Mouse (Mus musculus): ENCODE data around the gene Pdxdc1. TPM values are rescaled to one million over a fixed set of nuclear protein-coding genes. Genes with fewer than 3 reads are reported as not detected.
"Not testable (repeated sequence)": the region's sequence is repeated elsewhere in the genome, so short reads cannot be mapped to it uniquely, and the experiment has no call there.

Pdxdc1 gene
- polyA plus RNA-seq, 1 experiment from 2014 or later: 79.4 TPM

GRCm38 (mm10) chr16:13818560-13819393, 84.2 kb downstream of the Pdxdc1 start, which contains the start of gene Ntan1:
Gene Ntan1, plus strand, starts transcription at chr16:13818845.
- Histone ChIP-seq H3K36me3 (ENCODE audit: control insufficient read depth, insufficient read depth, low read length) (peaks cover 2% of the 10 kb centered on the region; the same call in 1 of the 2 replicates), H3K9ac (ENCODE audit: low read length) (peak within 1 kb of the TSS; percentile 81), H3K4me3 (ENCODE audit: low read depth, low read length) (peak within 1 kb of the TSS; percentile 75), H3K4me2 (ENCODE audit: low read depth) (peak within 1 kb of the TSS; percentile 77), H3K4me1 (ENCODE audit: control insufficient read depth, insufficient read depth, low read length) (no peaks in the 10 kb centered on the region), H3K27me3 (ENCODE audit: control insufficient read depth, insufficient read depth, low read length) (no peaks in the 10 kb centered on the region), H3K27ac (ENCODE audit: low read depth, low read length) (peak within 1 kb of the TSS; percentile 90), H3K9me3 (ENCODE audit: control insufficient read depth, low read length) (no peaks in the 10 kb centered on the region)
- WGBS: under 1% methylated on average over 57 of the region's 58 CpGs
- DNase-seq (ENCODE audit: low spot score): peak; percentile 97
- ATAC-seq (ENCODE audit: insufficient read depth, low FRiP score, low TSS enrichment): peak; percentile 96

GRCm38 (mm10) chr16:13813200-13813599, 89.7 kb downstream of the Pdxdc1 start:
- H3K27me3 ChIP-seq (ENCODE audit: control insufficient read depth, insufficient read depth, low read length): no peaks in the 10 kb centered on the region
- ATAC-seq (ENCODE audit: insufficient read depth, low FRiP score, low TSS enrichment) (no peak), DNase-seq (ENCODE audit: low spot score) (no peak)
- 99% methylated on average over 3 of the region's 3 CpGs for WGBS
- peaks cover 25% of the 10 kb centered on the region for H3K36me3 ChIP-seq (ENCODE audit: control insufficient read depth, insufficient read depth, low read length)
- H3K4me1 ChIP-seq (ENCODE audit: control insufficient read depth, insufficient read depth, low read length): no peaks in the 10 kb centered on the region
- H3K4me2 ChIP-seq (ENCODE audit: low read depth): no peak overlapping the region
- H3K27ac ChIP-seq (ENCODE audit: low read depth, low read length): no peak overlapping the region
- H3K9me3 ChIP-seq (ENCODE audit: control insufficient read depth, low read length): no peaks in the 10 kb centered on the region
- H3K9ac ChIP-seq (ENCODE audit: low read length): no peak overlapping the region
- no peak overlapping the region for H3K4me3 ChIP-seq (ENCODE audit: low read depth, low read length)

GRCm38 (mm10) chr16:13812152-13812551, 90.8 kb downstream of the Pdxdc1 start:
- H3K4me1 ChIP-seq (ENCODE audit: control insufficient read depth, insufficient read depth, low read length): no peaks in the 10 kb centered on the region
- no peak for ATAC-seq (ENCODE audit: insufficient read depth, low FRiP score, low TSS enrichment)
- peaks cover 25% of the 10 kb centered on the region for H3K36me3 ChIP-seq (ENCODE audit: control insufficient read depth, insufficient read depth, low read length)
- no peaks in the 10 kb centered on the region for H3K27me3 ChIP-seq (ENCODE audit: control insufficient read depth, insufficient read depth, low read length)
- H3K9ac ChIP-seq (ENCODE audit: low read length): no peak overlapping the region
- WGBS: 94% methylated on average over 6 of the region's 6 CpGs
- H3K4me2 ChIP-seq (ENCODE audit: low read depth): no peak overlapping the region
- H3K4me3 ChIP-seq (ENCODE audit: low read depth, low read length): no peak overlapping the region
- no peak for DNase-seq (ENCODE audit: low spot score)
- no peak overlapping the region for H3K27ac ChIP-seq (ENCODE audit: low read depth, low read length)
- no peaks in the 10 kb centered on the region for H3K9me3 ChIP-seq (ENCODE audit: control insufficient read depth, low read length)

- Histone ChIP-seq H3K9ac (ENCODE audit: low read length) (no peak overlapping the region), H3K36me3 (ENCODE audit: control insufficient read depth, insufficient read depth, low read length) (peaks cover 23% of the 10 kb centered on the region), H3K9me3 (ENCODE audit: control insufficient read depth, low read length) (no peaks in the 10 kb centered on the region), H3K4me2 (ENCODE audit: low read depth) (no peak overlapping the region), H3K4me3 (ENCODE audit: low read depth, low read length) (no peak overlapping the region), H3K27ac (ENCODE audit: low read depth, low read length) (no peak overlapping the region), H3K4me1 (ENCODE audit: control insufficient read depth, insufficient read depth, low read length) (no peaks in the 10 kb centered on the region), H3K27me3 (ENCODE audit: control insufficient read depth, insufficient read depth, low read length) (no peaks in the 10 kb centered on the region)
- 95% methylated on average over 7 of the region's 7 CpGs for WGBS
- DNase-seq (ENCODE audit: low spot score) (no peak), ATAC-seq (ENCODE audit: insufficient read depth, low FRiP score, low TSS enrichment) (no peak)
Measured at GRCm38 (mm10) chr16:13808410-13808809, 94.5 kb downstream of the Pdxdc1 start.

GRCm38 (mm10) chr16:13807616-13808015, 95.3 kb downstream of the Pdxdc1 start:
- DNase-seq (ENCODE audit: low spot score) (no peak), ATAC-seq (ENCODE audit: insufficient read depth, low FRiP score, low TSS enrichment) (no peak)
- Histone ChIP-seq H3K27ac (ENCODE audit: low read depth, low read length) (no peak overlapping the region), H3K27me3 (ENCODE audit: control insufficient read depth, insufficient read depth, low read length) (no peaks in the 10 kb centered on the region), H3K9me3 (ENCODE audit: control insufficient read depth, low read length) (no peaks in the 10 kb centered on the region), H3K4me1 (ENCODE audit: control insufficient read depth, insufficient read depth, low read length) (no peaks in the 10 kb centered on the region), H3K4me2 (ENCODE audit: low read depth) (no peak overlapping the region), H3K4me3 (ENCODE audit: low read depth, low read length) (no peak overlapping the region), H3K9ac (ENCODE audit: low read length) (no peak overlapping the region), H3K36me3 (ENCODE audit: control insufficient read depth, insufficient read depth, low read length) (peaks cover 19% of the 10 kb centered on the region)
- 93% methylated on average over 4 of the region's 4 CpGs for WGBS

- Histone ChIP-seq H3K27me3 (ENCODE audit: control insufficient read depth, insufficient read depth, low read length) (no peaks in the 10 kb centered on the region), H3K4me2 (ENCODE audit: low read depth) (no peak overlapping the region), H3K4me3 (ENCODE audit: low read depth, low read length) (no peak overlapping the region), H3K9me3 (ENCODE audit: control insufficient read depth, low read length) (no peaks in the 10 kb centered on the region), H3K9ac (ENCODE audit: low read length) (no peak overlapping the region), H3K4me1 (ENCODE audit: control insufficient read depth, insufficient read depth, low read length) (no peaks in the 10 kb centered on the region), H3K36me3 (ENCODE audit: control insufficient read depth, insufficient read depth, low read length) (peaks cover 14% of the 10 kb centered on the region), H3K27ac (ENCODE audit: low read depth, low read length) (no peak overlapping the region)
- ATAC-seq (ENCODE audit: insufficient read depth, low FRiP score, low TSS enrichment) (no peak), DNase-seq (ENCODE audit: low spot score) (no peak)
- 91% methylated on average over 5 of the region's 5 CpGs for WGBS
Measured at GRCm38 (mm10) chr16:13804666-13805065, 98.3 kb downstream of the Pdxdc1 start.

- no peak for DNase-seq (ENCODE audit: low spot score)
- no peaks in the 10 kb centered on the region for H3K27me3 ChIP-seq (ENCODE audit: control insufficient read depth, insufficient read depth, low read length)
- peaks cover 24% of the 10 kb centered on the region for H3K36me3 ChIP-seq (ENCODE audit: control insufficient read depth, insufficient read depth, low read length)
- H3K4me3 ChIP-seq (ENCODE audit: low read depth, low read length): no peak overlapping the region
- no peak for ATAC-seq (ENCODE audit: insufficient read depth, low FRiP score, low TSS enrichment)
- WGBS: 93% methylated on average over 4 of the region's 4 CpGs
- no peaks in the 10 kb centered on the region for H3K9me3 ChIP-seq (ENCODE audit: control insufficient read depth, low read length)
- H3K4me2 ChIP-seq (ENCODE audit: low read depth): no peak overlapping the region
- no peak overlapping the region for H3K27ac ChIP-seq (ENCODE audit: low read depth, low read length)
- H3K4me1 ChIP-seq (ENCODE audit: control insufficient read depth, insufficient read depth, low read length): no peaks in the 10 kb centered on the region
- H3K9ac ChIP-seq (ENCODE audit: low read length): no peak overlapping the region
Measured at GRCm38 (mm10) chr16:13801231-13801630, 101.7 kb downstream of the Pdxdc1 start.

- no peak overlapping the region for H3K27ac ChIP-seq (ENCODE audit: low read depth, low read length)
- H3K36me3 ChIP-seq (ENCODE audit: control insufficient read depth, insufficient read depth, low read length): peaks cover 32% of the 10 kb centered on the region
- ATAC-seq (ENCODE audit: insufficient read depth, low FRiP score, low TSS enrichment) (no peak), DNase-seq (ENCODE audit: low spot score) (no peak)
- H3K4me1 ChIP-seq (ENCODE audit: control insufficient read depth, insufficient read depth, low read length): no peaks in the 10 kb centered on the region
- H3K27me3 ChIP-seq (ENCODE audit: control insufficient read depth, insufficient read depth, low read length): no peaks in the 10 kb centered on the region
- 93% methylated on average over 5 of the region's 5 CpGs for WGBS
- H3K4me3 ChIP-seq (ENCODE audit: low read depth, low read length): no peak overlapping the region
- no peak overlapping the region for H3K9ac ChIP-seq (ENCODE audit: low read length)
- no peak overlapping the region for H3K4me2 ChIP-seq (ENCODE audit: low read depth)
- no peaks in the 10 kb centered on the region for H3K9me3 ChIP-seq (ENCODE audit: control insufficient read depth, low read length)
Measured at GRCm38 (mm10) chr16:13796746-13797175, 106.2 kb downstream of the Pdxdc1 start.

- WGBS: 100% methylated on average over 2 of the region's 2 CpGs
- not testable (repeated sequence) for ATAC-seq (ENCODE audit: insufficient read depth, low FRiP score, low TSS enrichment)
Measured at GRCm38 (mm10) chr16:13793441-13793840, 109.5 kb downstream of the Pdxdc1 start.

More at GRCm38 (mm10) chr16:13793441-13793840, 109.5 kb downstream of the Pdxdc1 start:
- not testable (repeated sequence) for H3K9ac ChIP-seq (ENCODE audit: low read length); DNase-seq (ENCODE audit: low spot score); H3K9me3 ChIP-seq (ENCODE audit: control insufficient read depth, low read length); H3K4me1 ChIP-seq (ENCODE audit: control insufficient read depth, insufficient read depth, low read length); H3K27ac ChIP-seq (ENCODE audit: low read depth, low read length); H3K4me3 ChIP-seq (ENCODE audit: low read depth, low read length); H3K27me3 ChIP-seq (ENCODE audit: control insufficient read depth, insufficient read depth, low read length); H3K4me2 ChIP-seq (ENCODE audit: low read depth)
- peaks cover 26% of the 10 kb centered on the region for H3K36me3 ChIP-seq (ENCODE audit: control insufficient read depth, insufficient read depth, low read length)
